Mouse (Mus musculus) G1E (cell line): ENCODE measurements around the gene Hoxa3.

Experiments
- CTCF ChIP-seq: IDR thresholded peaks from 2 replicates; pipeline ENCODE4 v1.5.1; 2012; ENCODE audit warnings: low read depth, low read length, inconsistent platforms, mixed read lengths
- GATA1 ChIP-seq: IDR thresholded peaks from 2 replicates; pipeline ENCODE4 v1.6.1; 2012; ENCODE audit warnings: borderline replicate concordance, low read length, inconsistent platforms, mixed read lengths
- GATA2 ChIP-seq: IDR thresholded peaks from 2 replicates; pipeline ENCODE4 v1.6.1; 2012; ENCODE audit warnings: low read depth, low read length, inconsistent platforms, borderline replicate concordance
- TAL1 ChIP-seq: conservative IDR thresholded peaks from 2 replicates; pipeline ENCODE4 v1.6.1; 2012; ENCODE audit warnings: low read depth, low read length, inconsistent platforms, mixed read lengths

DNA sequence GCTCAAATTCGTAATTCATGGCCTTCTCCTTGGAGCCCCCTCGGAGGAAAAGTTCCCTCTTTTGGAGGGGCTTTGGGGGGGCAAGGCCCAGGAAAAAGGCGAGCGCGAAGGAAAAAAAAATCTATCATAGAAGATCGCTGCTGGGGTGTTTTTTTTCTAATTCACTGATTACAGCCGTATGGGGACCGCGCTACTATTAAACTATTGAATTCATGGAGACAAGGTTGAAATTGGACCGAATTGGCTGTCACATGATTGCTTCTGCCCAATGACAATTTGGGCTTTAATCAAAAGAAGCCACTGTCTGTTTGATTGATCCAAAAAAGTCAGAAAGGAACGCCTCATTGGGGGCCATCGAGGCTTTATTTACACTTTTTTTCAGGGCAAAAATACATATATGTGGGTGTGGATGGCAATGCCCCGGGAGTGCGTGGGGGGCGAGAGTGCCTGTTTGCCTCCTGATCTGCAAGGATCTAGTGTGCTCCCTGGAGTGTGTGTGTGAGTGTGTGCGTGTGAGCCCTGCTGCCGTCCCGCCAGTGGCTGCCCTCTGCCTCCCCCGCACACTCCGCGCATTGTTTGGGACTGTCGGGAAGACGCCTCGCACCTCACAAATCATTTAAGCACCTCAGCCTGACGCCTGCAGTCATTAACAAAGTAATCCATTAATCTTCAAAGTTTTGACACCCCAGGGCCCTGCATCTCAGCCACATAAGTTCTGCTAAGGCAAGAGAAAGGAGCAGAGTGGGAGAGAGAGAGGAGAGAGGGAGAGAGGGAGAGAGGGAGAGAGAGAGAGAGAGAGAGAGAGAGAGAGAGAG, 48.3 kb downstream of the Hoxa3 start, which contains the start of gene Hoxa2:
- no peak for TF ChIP-seq CTCF
- TF ChIP-seq GATA2 = no peak
- no peak for TF ChIP-seq TAL1
- TF ChIP-seq GATA1 = no peak
